Mouse (Mus musculus): ENCODE measurements around the gene Grcc10. TPM values are rescaled to one million over a fixed set of nuclear protein-coding genes. Genes with fewer than 3 reads are reported as not detected.
A peak's percentile ranks its signal among the peaks of the same experiment; 100 is the strongest.

The Grcc10 gene
- polyA plus RNA-seq, 2 experiments, result 290 to 438 TPM

- no peak for TF ChIP-seq POLR2A (IDR thresholded peaks at IDR 0.05; ENCODE audit: borderline replicate concordance, extremely low read depth, insufficient read depth, insufficient read length)
- Histone ChIP-seq H3K9ac (ENCODE audit: low read depth, low read length, severe bottlenecking) (no peak overlapping the region), H3K9me3 (ENCODE audit: control insufficient read depth, low read length) (no peaks in the 10 kb centered on the region), H3K36me3 (ENCODE audit: control insufficient read depth, insufficient read depth, low read length) (peaks cover 33% of the 10 kb centered on the region), H3K27ac (replicated peaks; ENCODE audit: low read depth, low read length) (no peak overlapping the region), H3K4me2 (replicated peaks; ENCODE audit: low read depth, low read length, severe bottlenecking) (peak overlapping the region; percentile 6; the same call in 1 of the 2 replicates), H3K4me1 (ENCODE audit: control insufficient read depth, insufficient read depth, low read length) (no peaks in the 10 kb centered on the region), H3K4me3 (replicated peaks; ENCODE audit: low read length) (peak overlapping the region; percentile 22; the same call in 1 of the 2 replicates), H3K27me3 (ENCODE audit: control insufficient read depth, insufficient read depth, low read length) (no peaks in the 10 kb centered on the region)
- ATAC-seq (ENCODE audit: low FRiP score, low read depth) (no peak), DNase-seq (ENCODE audit: low spot score) (no peak)
- 68% methylated on average over 6 of the region's 7 CpGs for WGBS
Observed at GRCm38 (mm10) chr6:124719354-124719978, 21.7 kb downstream of the Grcc10 start.

GRCm38 (mm10) chr6:124718703-124719102, 22.5 kb downstream of the Grcc10 start:
- H3K36me3 ChIP-seq (ENCODE audit: control insufficient read depth, insufficient read depth, low read length), result peaks cover 40% of the 10 kb centered on the region
- H3K4me3 ChIP-seq (replicated peaks; ENCODE audit: low read length), result peak overlapping the region; percentile 22
- H3K4me1 ChIP-seq (ENCODE audit: control insufficient read depth, insufficient read depth, low read length), result no peaks in the 10 kb centered on the region; the same call in 1 of the 2 replicates
- no peak for TF ChIP-seq POLR2A (IDR thresholded peaks at IDR 0.05; ENCODE audit: borderline replicate concordance, extremely low read depth, insufficient read depth, insufficient read length)
- no peaks in the 10 kb centered on the region for H3K27me3 ChIP-seq (ENCODE audit: control insufficient read depth, insufficient read depth, low read length)
- no peak overlapping the region for H3K9ac ChIP-seq (ENCODE audit: low read depth, low read length, severe bottlenecking)
- no peak for ATAC-seq (ENCODE audit: low FRiP score, low read depth)
- 0 out of 2 replicates have a peak overlapping the region, but pooled peaks have one; percentile 6 for H3K4me2 ChIP-seq (replicated peaks; ENCODE audit: low read depth, low read length, severe bottlenecking)
- no peak for DNase-seq (ENCODE audit: low spot score)
- no peak overlapping the region for H3K27ac ChIP-seq (replicated peaks; ENCODE audit: low read depth, low read length)
- WGBS, result 60% methylated on average over 15 of the region's 16 CpGs
- H3K9me3 ChIP-seq (ENCODE audit: control insufficient read depth, low read length), result no peaks in the 10 kb centered on the region

- no peaks in the 10 kb centered on the region for H3K9me3 ChIP-seq (ENCODE audit: control insufficient read depth, low read length)
- 0 out of 2 replicates have a peak overlapping the region, but pooled peaks have one; percentile 25 for H3K4me2 ChIP-seq (replicated peaks; ENCODE audit: low read depth, low read length, severe bottlenecking)
- WGBS, result 68% methylated on average over 13 of the region's 13 CpGs
- peak overlapping the region; percentile 22 for H3K4me3 ChIP-seq (replicated peaks; ENCODE audit: low read length)
- H3K27ac ChIP-seq (replicated peaks; ENCODE audit: low read depth, low read length), result no peak overlapping the region
- DNase-seq (ENCODE audit: low spot score) (no peak), ATAC-seq (ENCODE audit: low FRiP score, low read depth) (no peak)
- no peak for TF ChIP-seq POLR2A (IDR thresholded peaks at IDR 0.05; ENCODE audit: borderline replicate concordance, extremely low read depth, insufficient read depth, insufficient read length)
- no peak overlapping the region for H3K9ac ChIP-seq (ENCODE audit: low read depth, low read length, severe bottlenecking)
- H3K36me3 ChIP-seq (ENCODE audit: control insufficient read depth, insufficient read depth, low read length), result peaks cover 45% of the 10 kb centered on the region
- H3K4me1 ChIP-seq (ENCODE audit: control insufficient read depth, insufficient read depth, low read length), result peaks cover 7% of the 10 kb centered on the region
- H3K27me3 ChIP-seq (ENCODE audit: control insufficient read depth, insufficient read depth, low read length), result no peaks in the 10 kb centered on the region
Observed at GRCm38 (mm10) chr6:124717968-124718367, 23.2 kb downstream of the Grcc10 start.

GRCm38 (mm10) chr6:124716864-124717490, 24.2 kb downstream of the Grcc10 start:
- 60% methylated on average over 20 of the region's 20 CpGs for WGBS
- H3K27me3 ChIP-seq (ENCODE audit: control insufficient read depth, insufficient read depth, low read length), result no peaks in the 10 kb centered on the region
- peaks cover 45% of the 10 kb centered on the region for H3K36me3 ChIP-seq (ENCODE audit: control insufficient read depth, insufficient read depth, low read length)
- no peaks in the 10 kb centered on the region for H3K9me3 ChIP-seq (ENCODE audit: control insufficient read depth, low read length)
- H3K27ac ChIP-seq (replicated peaks; ENCODE audit: low read depth, low read length), result no peak overlapping the region
- ATAC-seq (ENCODE audit: low FRiP score, low read depth), result no peak
- peak; percentile 65 for DNase-seq (ENCODE audit: low spot score)
- H3K4me2 ChIP-seq (replicated peaks; ENCODE audit: low read depth, low read length, severe bottlenecking), result no peak overlapping the region
- TF ChIP-seq POLR2A (IDR thresholded peaks at IDR 0.05; ENCODE audit: borderline replicate concordance, extremely low read depth, insufficient read depth, insufficient read length), result no peak
- H3K4me1 ChIP-seq (ENCODE audit: control insufficient read depth, insufficient read depth, low read length), result peaks cover 9% of the 10 kb centered on the region
- no peak overlapping the region for H3K9ac ChIP-seq (ENCODE audit: low read depth, low read length, severe bottlenecking)
- no peak overlapping the region for H3K4me3 ChIP-seq (replicated peaks; ENCODE audit: low read length)

GRCm38 (mm10) chr6:124712918-124713317, 28.3 kb downstream of the Grcc10 start:
- Histone ChIP-seq H3K4me3 (replicated peaks; ENCODE audit: low read length) (peak overlapping the region; percentile 96), H3K9me3 (ENCODE audit: control insufficient read depth, low read length) (no peaks in the 10 kb centered on the region), H3K9ac (ENCODE audit: low read depth, low read length, severe bottlenecking) (peak overlapping the region; percentile 91), H3K36me3 (ENCODE audit: control insufficient read depth, insufficient read depth, low read length) (peaks cover 57% of the 10 kb centered on the region), H3K4me2 (replicated peaks; ENCODE audit: low read depth, low read length, severe bottlenecking) (peak overlapping the region; percentile 94), H3K4me1 (ENCODE audit: control insufficient read depth, insufficient read depth, low read length) (peaks cover 19% of the 10 kb centered on the region), H3K27me3 (ENCODE audit: control insufficient read depth, insufficient read depth, low read length) (no peaks in the 10 kb centered on the region), H3K27ac (replicated peaks; ENCODE audit: low read depth, low read length) (peak overlapping the region; percentile 83; the same call in 1 of the 2 replicates)
- no peak for TF ChIP-seq POLR2A (IDR thresholded peaks at IDR 0.05; ENCODE audit: borderline replicate concordance, extremely low read depth, insufficient read depth, insufficient read length)
- ATAC-seq (ENCODE audit: low FRiP score, low read depth) (no peak), DNase-seq (ENCODE audit: low spot score) (no peak)
- 15% methylated on average over 11 of the region's 11 CpGs for WGBS

All from limb, embryonic 14.5 days (tissue).